10 mouse cellular contexts compared by ENCODE assay signal in genomic region chr1:133382552-133383155, GRCm38 (mm10). TPM values are rescaled to one million over a fixed set of nuclear protein-coding genes. Genes with fewer than 3 reads are reported as not detected.
DNase-seq lines count a peak whose midpoint lies in the region; ATAC-seq and TF ChIP-seq lines count a peak whose summit lies in the region.
"Had no signal": no experiment of that assay in that cellular context is flagged by ENCODE, and none has a peak within 500 bp of the region (broad histone marks: within the 10 kb centered on the region; RNA-seq: fewer than 3 reads in every experiment).

No protein-coding gene starts in this region.

- H3K4me2 ChIP-seq in intestine, embryonic 16.5 days (ENCODE audit: low read depth, low read length), result no peak overlapping the region
- no peak overlapping the region for H3K4me2 ChIP-seq in intestine, postnatal 0 days (replicated peaks; ENCODE audit: low read depth)
- no peak overlapping the region for H3K4me2 ChIP-seq in midbrain, embryonic 13.5 days (replicated peaks)
- H3K4me2 ChIP-seq: embryonic facial prominence, embryonic 12.5 days; heart, embryonic 15.5 days had no signal

- no peak for ATAC-seq in intestine, embryonic 16.5 days
- ATAC-seq in intestine, postnatal 0 days, result no peak
- no peak for ATAC-seq in midbrain, embryonic 13.5 days
- ATAC-seq in cerebellum, adult (ENCODE audit: insufficient number of reproducible peaks, low FRiP score, low TSS enrichment), result no peak

- TF ChIP-seq POLR2A in testis, adult 2 months (IDR thresholded peaks at IDR 0.05; ENCODE audit: control insufficient read depth, low read depth, low read length), result no peak

- no peaks in the 10 kb centered on the region for H3K27me3 ChIP-seq in intestine, embryonic 16.5 days (replicated peaks; ENCODE audit: control insufficient read depth, insufficient read depth, low read length)
- no peaks in the 10 kb centered on the region for H3K27me3 ChIP-seq in intestine, postnatal 0 days (replicated peaks; ENCODE audit: control insufficient read depth, insufficient read depth, low read length)
- H3K27me3 ChIP-seq in testis, adult 2 months (ENCODE audit: control insufficient read depth, insufficient read depth, low read length), result no peaks in the 10 kb centered on the region
- H3K27me3 ChIP-seq in midbrain, embryonic 13.5 days, result no peaks in the 10 kb centered on the region
- H3K27me3 ChIP-seq: embryonic facial prominence, embryonic 12.5 days had no signal

- 0 out of 2 replicates have a peak overlapping the region, but pooled peaks have one; percentile 21 for H3K9ac ChIP-seq in intestine, embryonic 16.5 days (ENCODE audit: low read depth, low read length)
- no peak overlapping the region for H3K9ac ChIP-seq in intestine, postnatal 0 days (ENCODE audit: low read depth, low read length)
- H3K9ac ChIP-seq in midbrain, embryonic 13.5 days (replicated peaks), result peak overlapping the region; percentile 21; the same call in 1 of the 2 replicates
- H3K9ac ChIP-seq: embryonic facial prominence, embryonic 12.5 days; heart, embryonic 15.5 days had no signal

- no peak overlapping the region for H3K27ac ChIP-seq in intestine, embryonic 16.5 days (ENCODE audit: low read length)
- no peak overlapping the region for H3K27ac ChIP-seq in intestine, postnatal 0 days (ENCODE audit: low read depth, low read length)
- H3K27ac ChIP-seq in testis, adult 2 months (ENCODE audit: control insufficient read depth, insufficient read depth, low read depth, low read length), result peak overlapping the region; percentile 66
- peak overlapping the region; percentile 70 for H3K27ac ChIP-seq in midbrain, embryonic 13.5 days
- H3K27ac ChIP-seq: embryonic facial prominence, embryonic 12.5 days; heart, embryonic 15.5 days had no signal

- no peaks in the 10 kb centered on the region for H3K9me3 ChIP-seq in intestine, embryonic 16.5 days (ENCODE audit: control insufficient read depth, low read length)
- no peaks in the 10 kb centered on the region for H3K9me3 ChIP-seq in intestine, postnatal 0 days (ENCODE audit: control insufficient read depth)
- H3K9me3 ChIP-seq in midbrain, embryonic 13.5 days, result no peaks in the 10 kb centered on the region
- H3K9me3 ChIP-seq: embryonic facial prominence, embryonic 12.5 days; heart, embryonic 15.5 days had no signal

- no peak for TF ChIP-seq CTCF in intestine, postnatal 0 days (IDR thresholded peaks at IDR 0.05; ENCODE audit: low read depth)
- TF ChIP-seq CTCF in testis, adult 2 months (IDR thresholded peaks at IDR 0.05; ENCODE audit: control insufficient read depth, insufficient read depth, insufficient replicate concordance, low read depth, low read length), result no peak

- H3K36me3 ChIP-seq in intestine, embryonic 16.5 days (ENCODE audit: control insufficient read depth, insufficient read depth, low read length), result peaks cover 8% of the 10 kb centered on the region; the same call in 1 of the 2 replicates
- peaks cover 49% of the 10 kb centered on the region for H3K36me3 ChIP-seq in intestine, postnatal 0 days (ENCODE audit: control insufficient read depth, insufficient read depth)
- H3K36me3 ChIP-seq in testis, adult 2 months (ENCODE audit: control insufficient read depth, insufficient read depth, low read length), result no peaks in the 10 kb centered on the region
- H3K36me3 ChIP-seq in midbrain, embryonic 13.5 days, result peaks cover 26% of the 10 kb centered on the region
- H3K36me3 ChIP-seq: heart, embryonic 15.5 days had no signal

- DNase-seq in testis, postnatal 14 days (ENCODE audit: low spot score), result no peak
- DNase-seq in frontal cortex, postnatal 36 days (ENCODE audit: low spot score in 2 of 2), result no peak
- DNase-seq: cerebellum, adult 9-10 months had no signal

- WGBS in intestine, embryonic 16.5 days, result 55% methylated on average over 12 of the region's 12 CpGs
- WGBS in intestine, postnatal 0 days, result 63% methylated on average over 12 of the region's 12 CpGs
- WGBS in midbrain, embryonic 13.5 days, result 44% methylated on average over 12 of the region's 12 CpGs

- no peaks in the 10 kb centered on the region for H3K4me1 ChIP-seq in intestine, embryonic 16.5 days (ENCODE audit: control insufficient read depth, insufficient read depth, low read length)
- no peaks in the 10 kb centered on the region for H3K4me1 ChIP-seq in intestine, postnatal 0 days (replicated peaks; ENCODE audit: control insufficient read depth, insufficient read depth, low read length)
- peaks cover 18% of the 10 kb centered on the region for H3K4me1 ChIP-seq in testis, adult 2 months (ENCODE audit: control insufficient read depth, insufficient read depth, low read length)
- H3K4me1 ChIP-seq in midbrain, embryonic 13.5 days (replicated peaks), result peaks cover 29% of the 10 kb centered on the region

- no peak overlapping the region for H3K4me3 ChIP-seq in intestine, embryonic 16.5 days (ENCODE audit: low read length)
- no peak overlapping the region for H3K4me3 ChIP-seq in intestine, postnatal 0 days (ENCODE audit: low read depth, low read length)
- no peak overlapping the region for H3K4me3 ChIP-seq in testis, adult 2 months (ENCODE audit: control insufficient read depth, low read depth, low read length)
- no peak overlapping the region for H3K4me3 ChIP-seq in midbrain, embryonic 13.5 days (replicated peaks)
- H3K4me3 ChIP-seq: embryonic facial prominence, embryonic 12.5 days; heart, embryonic 15.5 days had no signal

RNA-seq across cellular contexts. Expression of gene Etnk2, which starts 19.3 kb away (rescaled TPM):
- 3.0 and 3.5 TPM in 2 replicates for polyA plus RNA-seq in intestine, embryonic 16.5 days (2015; fragmentation: Nextera tagmentation; extraction: Ambion mirVana)
- 6.0 and 6.2 TPM in 2 replicates for polyA plus RNA-seq in intestine, postnatal 0 days (2015; fragmentation: Nextera tagmentation; extraction: Ambion mirVana)
- polyA plus RNA-seq in testis, adult 2 months (2012; rRNA removed), result 32.1 and 33.7 TPM in 2 replicates
- polyA plus RNA-seq in midbrain, embryonic 13.5 days (2015; fragmentation: Nextera tagmentation; extraction: Ambion mirVana), result 7.3 and 7.6 TPM in 2 replicates

RNA-seq across cellular contexts. Expression of gene Ren1, which starts 32.3 kb away (rescaled TPM):
- 1.3 and 6.7 TPM in 2 replicates for polyA plus RNA-seq in intestine, embryonic 16.5 days (2015; fragmentation: Nextera tagmentation; extraction: Ambion mirVana)
- 4.3 and 5.7 TPM in 2 replicates for polyA plus RNA-seq in intestine, postnatal 0 days (2015; fragmentation: Nextera tagmentation; extraction: Ambion mirVana)
- 0.90 and 2.6 TPM in 2 replicates for polyA plus RNA-seq in testis, adult 2 months (2012; rRNA removed)
- not detected in 2 replicates for polyA plus RNA-seq in midbrain, embryonic 13.5 days (2015; fragmentation: Nextera tagmentation; extraction: Ambion mirVana)

RNA-seq across cellular contexts. Expression of gene Sox13, which starts 41.5 kb away (rescaled TPM):
- 5.5 and 7.0 TPM in 2 replicates for polyA plus RNA-seq in intestine, embryonic 16.5 days (2015; fragmentation: Nextera tagmentation; extraction: Ambion mirVana)
- polyA plus RNA-seq in intestine, postnatal 0 days (2015; fragmentation: Nextera tagmentation; extraction: Ambion mirVana), result 12.3 and 12.6 TPM in 2 replicates
- polyA plus RNA-seq in testis, adult 2 months (2012; rRNA removed), result 5.7 and 5.9 TPM in 2 replicates
- polyA plus RNA-seq in midbrain, embryonic 13.5 days (2015; fragmentation: Nextera tagmentation; extraction: Ambion mirVana), result 12.5 and 13.9 TPM in 2 replicates

Comparison
In these comparisons a context has a peak if more than half of its experiments do, and no peak if none do; other contexts are left out.
1. H3K27ac ChIP-seq: peak in testis, adult 2 months (single experiment) and midbrain, embryonic 13.5 days (single experiment); none in intestine, embryonic 16.5 days (single experiment) and intestine, postnatal 0 days (single experiment).